Mouse (Mus musculus) right cerebral cortex, postnatal 36 days (tissue): ENCODE measurements around the gene Pacrg.

Experiments used
- DNase-seq, 2 experiments: peaks; one replicate each; pipeline ENCODE4 v3.0.0; 2022; ENCODE audit warnings: low spot score in 2 of 2, mixed read lengths in 1 of 2

Pacrg gene

DNA sequence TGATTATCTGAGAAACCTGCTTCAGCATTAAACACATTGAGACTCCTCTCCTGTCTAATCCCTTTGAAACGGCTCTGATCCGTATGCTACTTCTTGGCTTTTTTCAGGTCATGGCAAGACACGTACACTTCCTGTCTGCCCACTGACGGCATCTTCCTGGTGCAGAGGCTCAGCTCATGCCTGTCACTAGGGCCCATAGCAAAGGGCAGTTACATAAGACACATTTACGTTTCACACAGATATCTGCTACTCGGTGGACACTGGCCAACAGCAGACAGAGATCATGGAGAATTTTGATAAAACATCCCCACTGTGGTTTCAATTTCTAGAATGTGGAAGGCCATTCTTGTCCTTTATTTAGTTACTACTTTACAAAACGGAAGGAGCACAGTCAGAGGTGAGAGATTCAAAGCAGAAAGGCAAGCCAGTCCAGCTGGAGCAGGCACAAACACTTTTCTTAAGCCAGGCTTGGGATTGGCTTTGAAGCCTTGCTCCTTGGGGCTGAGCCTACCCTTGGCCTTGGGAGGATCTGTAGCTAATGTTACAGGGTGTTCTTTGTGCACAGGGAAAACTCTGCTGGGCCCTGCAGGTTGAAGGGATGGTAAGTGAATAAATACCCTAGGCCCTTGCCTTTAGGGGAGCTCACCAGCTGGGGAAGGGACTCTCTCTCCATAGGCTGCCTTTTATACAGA lies 432.9 kb downstream of the Pacrg start:
- no peak for DNase-seq

DNA sequence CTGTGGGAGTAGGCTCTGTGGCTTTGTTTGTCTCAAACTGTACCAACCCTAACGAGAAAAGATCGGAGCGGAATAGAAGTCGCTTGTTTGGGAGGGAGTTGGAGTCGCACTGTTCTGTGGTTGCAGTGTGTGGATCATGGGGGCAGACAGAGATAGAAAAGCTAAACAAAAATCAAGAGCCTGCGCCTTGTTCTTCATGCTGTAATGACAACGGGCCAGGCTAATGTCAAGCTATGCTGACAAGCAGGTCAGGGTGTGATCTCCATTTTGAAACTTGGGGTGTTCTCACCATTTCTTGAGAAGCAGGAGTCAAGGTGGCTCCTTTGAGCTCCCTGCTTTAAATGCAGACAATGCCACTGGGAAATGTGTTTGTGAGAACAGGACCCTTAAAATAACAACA lies 433.8 kb downstream of the Pacrg start:
- DNase-seq: no peak

DNA sequence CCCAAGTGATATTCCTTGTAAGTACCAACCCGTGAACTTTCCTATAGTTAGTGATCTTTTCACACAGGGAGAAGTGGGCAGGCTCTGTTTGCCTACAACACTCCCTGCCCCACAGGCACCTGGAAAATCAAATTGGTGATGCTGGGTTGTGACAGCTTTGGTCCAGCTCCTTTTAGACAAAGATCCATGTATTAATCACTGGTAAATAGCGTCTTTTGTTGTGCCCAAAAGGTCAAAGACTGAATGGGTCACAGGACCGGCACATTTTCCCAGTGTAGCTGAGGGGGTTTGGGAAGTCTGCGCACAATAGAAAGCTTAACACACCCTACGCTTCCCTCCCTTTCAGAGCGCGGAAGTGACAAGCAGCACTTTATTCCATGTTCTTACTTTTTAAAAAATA lies 434.2 kb downstream of the Pacrg start:
- no peak for DNase-seq

DNA sequence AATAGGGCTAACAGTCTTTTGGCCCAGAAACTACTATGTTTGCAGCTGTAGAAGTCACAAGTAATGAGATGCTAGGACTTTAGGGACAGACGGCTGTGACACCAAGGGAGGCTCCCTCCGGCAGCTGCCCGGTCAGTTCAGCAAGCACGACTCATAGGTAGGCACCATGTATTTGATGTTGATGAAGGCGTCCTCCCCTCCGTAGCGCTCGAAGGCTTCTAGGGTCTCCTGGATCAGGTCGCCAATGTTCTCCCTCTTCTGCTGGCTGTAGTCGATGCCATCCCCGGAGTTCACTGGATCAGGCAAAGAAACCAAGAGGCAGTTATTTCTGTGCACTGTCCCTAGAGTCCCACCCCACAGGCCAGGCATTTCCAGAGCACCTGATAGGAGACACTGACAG lies 436.9 kb downstream of the Pacrg start:
- no peak for DNase-seq

DNA sequence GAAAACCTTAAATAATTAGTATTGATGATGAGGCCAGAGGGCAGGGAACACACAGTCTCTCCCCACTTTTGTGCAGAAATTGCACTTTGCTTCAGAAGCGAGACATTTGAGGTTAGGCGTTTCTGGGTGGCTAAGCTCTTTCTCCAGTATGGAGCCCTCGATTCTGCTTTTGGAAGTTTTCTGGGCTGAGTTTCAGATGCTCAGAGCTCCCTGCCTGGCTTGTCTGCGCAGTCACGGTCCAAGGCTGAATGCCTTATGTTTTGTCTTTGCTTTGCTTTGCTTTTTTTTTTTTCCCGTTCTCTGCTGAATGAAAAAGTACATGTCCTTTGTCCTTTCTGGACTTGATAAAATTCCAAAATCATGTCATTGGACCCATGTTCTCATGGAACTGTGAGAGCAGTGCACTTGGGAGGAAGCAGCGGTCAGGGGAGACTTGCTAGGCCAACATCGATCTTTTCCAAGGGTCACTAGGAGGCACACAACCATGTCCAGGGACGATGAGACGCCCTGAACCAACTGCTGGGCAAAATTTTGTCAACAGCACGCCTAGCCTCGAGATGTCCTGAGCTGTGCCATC lies 438.0 kb downstream of the Pacrg start:
- no peak for DNase-seq

DNA sequence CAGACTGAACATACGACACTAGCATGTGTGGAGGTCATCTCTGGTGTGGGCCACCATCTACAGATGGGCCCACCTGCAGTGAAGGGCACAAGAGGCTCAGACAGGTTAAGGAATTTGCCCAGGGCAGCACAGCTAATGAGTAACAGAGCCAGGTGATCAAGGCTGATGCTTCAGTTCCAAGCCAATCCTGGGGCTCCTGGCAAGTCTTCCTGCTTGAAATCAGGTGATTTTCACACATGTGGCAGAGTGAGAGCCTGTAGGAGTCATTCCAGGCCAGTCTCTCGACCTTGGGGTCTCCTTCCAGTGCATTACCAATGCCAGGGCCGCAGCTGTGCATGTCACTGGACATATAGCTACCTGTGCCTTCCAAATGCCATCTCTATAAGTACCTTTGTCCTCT lies 438.6 kb downstream of the Pacrg start:
- DNase-seq: no peak

DNA sequence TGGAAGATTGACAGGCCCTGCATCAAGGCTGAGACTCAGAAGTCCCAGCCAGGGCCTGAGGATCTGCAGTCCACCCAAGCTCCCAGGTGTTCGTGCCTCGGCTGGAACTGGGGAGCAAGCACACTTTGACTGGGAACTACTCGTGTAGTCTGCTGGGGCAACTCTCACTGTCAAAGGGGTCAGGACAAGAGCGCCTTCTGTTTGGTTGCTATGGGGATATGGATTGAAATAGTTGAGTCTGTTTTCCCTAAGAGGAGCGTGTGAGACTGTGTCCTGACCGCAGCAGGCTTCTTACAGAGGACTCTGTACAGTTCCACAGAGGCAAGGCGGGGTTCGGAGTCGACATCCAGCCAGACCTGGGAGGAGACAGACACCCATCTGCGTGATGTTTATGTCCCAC lies 440.4 kb downstream of the Pacrg start:
- no peak for DNase-seq

DNA sequence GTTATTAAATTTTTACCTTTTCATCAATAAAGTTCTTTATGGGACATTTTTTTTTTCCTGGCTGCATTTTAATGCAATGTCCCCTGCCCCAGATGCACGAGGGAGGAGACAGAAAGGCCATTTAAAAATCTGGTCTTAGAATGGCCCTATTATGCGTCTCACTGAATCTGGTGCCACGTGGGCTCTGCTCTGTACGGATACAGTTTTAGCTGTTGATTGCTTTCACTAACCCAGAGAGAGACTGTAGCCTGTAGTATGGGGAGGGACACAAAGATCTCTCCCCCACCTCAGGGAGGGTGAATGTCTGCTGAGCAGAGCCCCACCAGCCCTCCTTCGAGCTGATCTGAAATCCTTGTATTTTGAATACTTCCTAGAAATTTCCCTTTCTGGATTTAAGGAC lies 441.2 kb downstream of the Pacrg start:
- no peak for DNase-seq

DNA sequence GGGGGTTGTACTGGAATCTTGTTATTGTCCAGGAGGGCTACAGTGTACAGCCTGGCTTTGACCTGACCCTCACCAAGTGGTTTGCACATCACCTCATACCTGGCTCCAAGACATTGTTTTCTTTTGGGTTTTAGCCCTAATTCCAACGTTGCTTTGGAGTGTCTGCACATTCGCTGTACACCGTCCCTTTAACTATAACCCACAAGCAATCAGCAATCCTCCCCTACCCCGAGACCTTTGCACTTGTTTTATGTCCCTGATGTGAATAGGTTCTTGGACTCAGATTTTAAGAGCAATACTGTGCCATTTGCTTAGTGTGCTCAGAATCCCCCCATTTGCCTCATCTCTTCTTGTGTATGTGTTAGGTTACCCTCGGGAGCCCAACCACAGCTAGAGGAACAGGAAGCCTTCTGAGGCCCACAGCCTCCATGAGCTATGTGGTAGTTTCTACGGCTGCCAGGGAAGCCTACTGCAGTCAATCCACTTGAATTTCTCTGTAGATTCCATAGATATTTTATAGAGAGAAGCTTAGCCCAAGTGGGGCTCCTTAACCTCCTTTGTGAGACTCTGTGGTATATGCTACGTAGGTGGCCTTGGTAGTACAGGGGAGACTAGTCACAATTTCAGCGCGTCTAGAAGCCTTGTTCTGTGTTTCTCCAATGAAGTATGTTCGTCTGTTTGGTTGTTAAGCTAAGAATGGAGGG lies 442.0 kb downstream of the Pacrg start:
- no peak for DNase-seq

DNA sequence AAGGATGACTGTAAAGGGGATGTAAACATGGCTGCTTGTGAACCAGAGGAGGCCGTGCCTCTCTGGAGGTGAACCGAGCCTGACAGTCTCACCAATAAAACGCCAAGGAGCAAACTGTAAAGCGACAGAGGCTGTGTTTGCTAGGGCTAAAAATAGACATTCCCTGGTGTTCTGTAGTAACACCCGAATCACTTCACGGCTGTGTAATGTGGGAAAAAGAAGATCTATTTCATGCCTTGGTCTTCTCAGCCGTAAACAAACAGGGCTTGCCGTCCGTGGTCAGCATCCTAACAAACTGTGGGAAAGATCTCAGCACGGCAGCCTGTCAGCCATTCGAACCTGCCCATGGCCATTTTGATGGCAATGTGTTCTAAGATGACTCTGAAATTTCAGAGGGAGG lies 442.8 kb downstream of the Pacrg start:
- no peak for DNase-seq

DNA sequence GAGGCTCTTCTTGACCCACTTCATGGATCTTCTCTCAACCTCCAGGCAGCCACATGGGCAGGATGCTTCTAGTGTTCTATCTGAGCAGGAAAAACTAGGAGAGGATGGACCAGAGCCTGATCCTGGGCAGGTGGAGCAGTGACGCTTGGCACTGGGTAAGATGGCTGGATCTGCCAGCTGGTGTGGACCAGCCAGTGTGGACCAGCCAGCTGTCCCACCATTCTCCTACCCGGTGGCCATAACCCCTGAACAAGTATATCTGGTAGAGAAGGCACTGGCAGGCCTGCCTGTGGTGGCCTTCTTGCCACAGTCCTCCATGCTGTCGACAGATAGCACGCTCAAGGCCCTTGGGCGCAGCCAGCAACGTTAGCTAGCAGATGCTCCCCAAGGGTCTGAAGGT lies 443.2 kb downstream of the Pacrg start:
- no peak for DNase-seq

DNA sequence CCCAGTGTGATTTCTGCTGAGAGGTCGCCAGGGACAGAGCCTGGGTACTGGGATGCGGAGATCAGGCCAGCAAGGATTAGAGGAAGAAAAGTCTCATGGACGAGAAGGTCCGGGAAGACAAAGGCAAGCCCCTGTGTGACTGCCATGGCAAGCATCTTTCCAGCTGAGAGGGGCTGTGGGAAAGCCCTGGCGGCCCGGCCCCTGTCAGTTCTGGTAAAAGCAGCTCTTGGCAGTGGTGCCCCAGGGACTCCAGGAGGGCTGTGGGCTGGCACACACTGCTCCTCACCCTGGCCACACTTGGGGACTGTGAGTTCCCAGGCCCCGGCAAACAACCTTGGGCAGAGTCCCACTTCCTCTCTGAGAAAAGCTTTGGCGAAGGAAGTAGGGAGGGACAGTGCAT lies 445.3 kb downstream of the Pacrg start:
- peak; percentile 66 to 69 for DNase-seq

DNA sequence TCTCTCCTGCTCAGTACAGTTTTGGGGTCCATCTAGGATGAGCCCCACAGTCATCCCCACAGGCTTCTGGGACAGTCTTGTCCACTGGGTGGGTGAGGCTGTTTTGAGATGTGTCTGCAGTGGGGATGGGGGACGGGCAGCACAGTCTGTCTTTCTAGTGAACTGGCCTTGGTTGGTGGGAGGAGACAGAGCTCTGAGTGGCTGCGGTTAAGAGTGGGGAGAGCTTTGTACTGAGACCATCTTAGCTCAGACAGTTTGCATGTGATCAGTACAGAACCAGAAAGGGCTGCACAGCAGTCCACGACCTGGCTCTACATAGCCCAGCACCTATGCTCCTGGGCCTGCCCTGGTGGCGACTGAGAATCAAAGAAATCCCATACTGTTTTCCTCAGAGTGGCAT lies 446.3 kb downstream of the Pacrg start:
- DNase-seq: no peak

DNA sequence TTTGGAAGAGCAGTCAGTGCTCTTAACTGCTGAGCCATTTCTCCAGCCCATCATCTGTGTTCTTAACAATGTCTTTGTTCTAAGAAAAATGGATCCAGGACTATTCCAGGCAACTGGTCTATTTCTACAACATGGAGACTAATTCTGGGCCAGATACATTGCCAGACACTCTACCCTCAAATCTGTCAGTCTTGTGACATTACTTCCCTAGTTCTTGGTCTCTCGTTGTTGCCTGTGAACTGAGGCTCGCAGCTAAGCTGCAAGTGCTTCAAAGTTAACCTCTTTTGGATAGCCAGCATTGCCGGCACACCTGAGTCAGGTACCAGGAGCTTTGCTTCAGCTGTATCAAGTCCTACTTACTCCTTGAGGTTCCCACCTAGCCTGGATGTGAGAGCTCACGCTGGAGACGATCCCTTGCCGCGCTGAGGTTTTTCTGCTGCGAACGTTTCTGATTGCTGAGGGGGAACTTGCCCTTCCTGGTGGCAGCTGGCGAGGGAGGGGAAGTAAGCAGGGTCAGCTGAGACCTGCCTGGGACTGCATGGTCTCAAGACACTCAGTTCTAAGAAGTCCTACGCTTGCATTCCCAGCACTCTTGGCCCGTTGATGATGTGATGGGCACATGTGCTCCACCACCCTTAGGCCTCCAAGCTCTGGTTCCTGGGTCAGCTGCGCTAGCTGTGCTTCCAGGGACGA lies 447.6 kb downstream of the Pacrg start:
- DNase-seq: no peak

DNA sequence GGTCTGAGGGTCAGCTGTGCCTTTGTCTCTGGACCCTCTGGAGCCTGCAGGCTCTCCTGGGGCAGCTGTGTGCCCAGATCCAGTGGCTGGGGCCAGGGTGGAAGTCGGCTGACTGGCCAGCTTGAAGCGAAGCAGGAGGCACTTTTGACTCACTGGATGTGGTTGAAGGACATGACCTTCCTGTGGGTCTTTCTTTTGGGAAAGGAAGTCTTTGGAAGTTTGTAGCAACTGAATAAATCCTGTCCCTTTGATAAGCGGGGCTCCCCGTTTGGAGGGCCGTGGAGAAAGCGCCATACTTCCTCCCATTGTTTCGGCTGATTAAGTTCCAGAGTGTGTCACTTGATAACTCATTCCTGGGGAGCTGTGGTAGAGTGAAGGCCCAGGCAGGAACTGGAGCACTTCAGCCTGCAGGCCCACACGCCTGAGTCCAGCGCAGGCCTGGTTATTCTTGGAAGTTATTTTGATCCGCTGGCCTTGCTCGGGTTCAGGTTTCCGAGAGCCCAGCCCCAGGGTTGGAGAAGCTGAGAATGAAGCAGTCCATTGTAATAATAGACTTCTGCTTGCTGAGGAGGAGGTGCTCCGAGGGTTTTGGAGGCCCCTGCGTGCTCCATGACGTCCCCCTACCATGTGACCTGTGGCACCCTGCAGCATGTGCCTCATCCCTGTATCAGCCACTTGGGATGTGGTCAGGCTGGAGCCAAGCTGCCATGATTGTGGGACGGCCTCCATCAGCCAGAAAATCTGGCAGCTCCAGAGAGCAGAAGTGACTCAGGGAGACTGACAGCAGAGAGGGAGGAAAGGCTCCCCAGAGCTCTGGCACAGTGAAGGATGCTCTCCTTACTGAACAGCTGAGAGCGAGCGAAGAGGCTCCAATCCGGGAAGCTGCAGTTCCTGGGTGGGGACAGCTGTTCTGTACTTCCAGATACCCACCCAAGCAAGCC lies 449.6 kb downstream of the Pacrg start:
- no peak for DNase-seq

DNA sequence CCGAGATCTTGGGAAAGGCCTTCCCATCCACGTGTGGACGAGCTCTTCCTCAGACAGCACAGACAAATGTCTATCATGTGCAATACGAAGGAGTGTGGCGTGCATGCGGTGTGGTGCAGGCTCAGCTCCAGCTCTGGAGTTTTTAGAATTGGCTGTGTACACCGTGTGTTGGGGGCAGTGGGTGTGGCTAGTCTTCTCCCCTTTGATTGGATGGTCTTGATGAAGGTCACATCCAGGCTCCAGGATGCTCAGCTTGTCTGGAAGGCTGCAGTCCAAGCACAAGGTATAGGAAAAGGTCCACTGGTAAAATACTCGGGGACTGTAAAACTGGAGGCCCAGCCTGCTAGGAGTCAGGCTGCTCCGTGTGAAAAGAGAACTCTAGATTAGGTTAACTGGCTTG lies 450.4 kb downstream of the Pacrg start:
- no peak for DNase-seq

DNA sequence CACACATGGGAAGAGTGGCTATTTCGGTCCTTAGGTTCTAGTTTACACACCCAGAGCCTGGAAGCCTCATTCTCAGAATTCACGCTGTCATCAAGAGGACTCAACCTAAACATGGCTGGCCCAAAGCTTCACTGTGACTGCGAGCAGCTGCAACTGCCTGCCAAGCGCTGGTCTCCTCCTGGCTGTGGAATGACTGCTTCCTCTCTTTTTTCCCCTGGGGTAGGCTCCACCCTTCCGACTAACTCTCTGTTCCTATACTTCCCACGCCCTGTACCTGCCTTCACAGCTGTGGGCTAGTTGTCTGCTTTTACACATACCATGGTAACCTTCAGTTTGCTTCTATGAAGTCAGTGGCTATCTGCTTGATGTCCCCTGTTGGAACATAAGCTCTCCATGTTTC lies 453.6 kb downstream of the Pacrg start:
- no peak for DNase-seq

DNA sequence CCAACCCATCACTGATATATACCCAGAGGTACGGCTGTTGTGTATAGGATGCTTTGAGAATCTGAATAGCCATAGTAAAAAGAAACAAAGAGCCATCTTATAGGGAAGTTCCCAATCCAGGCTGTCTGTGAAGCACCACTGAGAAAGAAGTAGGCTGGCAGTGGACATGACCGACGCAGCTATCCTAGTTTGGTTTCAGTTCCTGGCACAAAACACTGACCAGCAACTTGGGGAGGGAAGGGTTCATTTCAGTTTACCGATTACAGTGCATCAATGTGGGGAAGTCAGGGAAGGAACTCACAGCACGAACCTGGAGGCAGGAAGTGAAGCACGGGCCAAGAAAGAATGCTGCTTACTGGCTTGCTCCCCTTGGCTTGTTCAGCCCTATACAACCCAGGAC lies 456.7 kb downstream of the Pacrg start:
- no peak for DNase-seq

DNA sequence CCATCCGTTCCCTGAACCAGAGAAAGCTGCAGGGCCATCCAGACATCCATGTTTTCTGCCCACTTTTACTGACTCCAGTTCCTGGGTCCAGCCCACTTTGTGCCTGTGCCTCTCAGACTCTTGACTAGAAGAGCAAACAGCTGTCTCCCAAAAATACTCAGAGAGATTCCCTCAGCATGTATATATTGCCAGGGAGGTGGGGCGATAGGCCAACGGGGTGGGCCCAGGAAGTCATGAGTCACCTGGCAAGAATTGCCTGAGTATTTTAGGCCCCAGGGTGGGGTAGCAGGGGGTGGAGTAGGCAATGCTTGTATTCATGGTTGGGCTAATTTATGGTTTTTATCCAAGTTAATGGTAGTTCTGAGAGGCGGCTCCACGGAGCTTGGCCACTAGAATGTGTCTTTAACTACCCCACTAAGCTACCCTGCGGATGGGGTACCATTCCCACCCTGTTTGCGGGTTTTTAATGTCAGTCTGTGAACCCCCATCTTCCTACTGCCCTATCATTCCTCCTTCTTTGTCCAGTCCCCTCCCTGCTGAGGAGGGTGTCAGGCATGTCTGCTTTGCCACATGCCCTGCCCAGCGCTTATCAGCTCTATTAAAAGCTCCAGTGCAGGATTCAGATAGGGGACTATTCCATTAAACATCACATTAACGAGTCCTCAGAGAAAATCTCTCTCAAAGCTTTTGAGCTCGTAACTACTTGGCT lies 461.5 kb downstream of the Pacrg start:
- no peak for DNase-seq

DNA sequence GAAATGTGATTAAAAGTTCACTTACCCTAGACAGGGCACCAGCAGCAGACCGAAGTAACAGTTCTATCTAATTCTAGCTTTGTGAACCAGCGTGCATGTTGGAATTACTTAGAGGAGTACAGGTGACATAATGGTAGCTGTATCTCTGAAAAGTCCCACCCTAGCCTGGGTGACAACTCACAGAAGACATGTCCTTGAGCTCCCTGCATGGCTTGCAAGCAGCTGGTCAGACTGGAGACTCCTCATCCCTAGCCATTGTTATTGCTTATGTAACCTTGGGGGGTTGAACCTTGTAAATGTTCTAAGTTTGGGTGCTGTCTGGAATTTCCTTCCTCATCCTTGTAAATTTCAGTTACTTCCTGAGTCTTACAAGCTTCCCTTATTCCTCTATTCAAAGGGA lies 462.5 kb downstream of the Pacrg start:
- DNase-seq: no peak

DNA sequence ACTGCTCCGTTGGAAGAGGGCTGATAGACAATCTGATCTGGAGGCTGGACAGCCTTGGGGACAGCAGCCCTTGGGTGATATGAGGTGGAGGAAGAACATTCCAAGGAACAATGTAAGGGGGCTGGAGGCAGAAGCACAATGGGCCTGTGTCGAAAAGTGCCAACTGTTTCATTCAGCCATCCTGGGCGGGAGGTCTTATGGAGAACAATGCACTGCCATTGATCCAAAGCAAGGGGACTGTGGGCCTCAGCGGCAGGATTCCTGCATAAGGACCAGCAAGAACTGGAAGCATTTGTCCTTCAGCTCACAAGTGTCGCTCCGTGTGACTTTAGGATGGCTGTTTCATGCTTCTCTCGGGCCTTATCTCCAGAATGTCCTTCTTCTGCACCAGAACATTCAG lies 465.8 kb downstream of the Pacrg start:
- no peak for DNase-seq
